Mouse (Mus musculus): Measurements from ENCODE around the gene 4930590J08Rik.

- TF ChIP-seq CTCF (IDR thresholded peaks at IDR 0.05; ENCODE audit: control insufficient read depth, insufficient read depth, insufficient replicate concordance, low read depth, low read length) (no peak), POLR2A (IDR thresholded peaks at IDR 0.05; ENCODE audit: control insufficient read depth, low read depth, low read length) (no peak)
Measured at GRCm38 (mm10) chr6:91868091-91868490, 34.5 kb upstream of the 4930590J08Rik start.

All from testis, adult 2 months (tissue).